Mouse (Mus musculus) megakaryocyte, embryonic 14.5 days (primary cell): ENCODE data around the gene Clec4a3.

Source experiments
- FLI1 ChIP-seq: IDR thresholded peaks from 2 replicates; pipeline ENCODE4 v1.6.1; 2012; ENCODE audit warnings: low read length, inconsistent platforms, mixed read lengths
- GATA1 ChIP-seq: IDR thresholded peaks from 3 replicates; pipeline ENCODE4 v1.6.1; 2012; ENCODE audit warnings: mixed read lengths, low read length, inconsistent platforms, borderline replicate concordance

GRCm38 (mm10) chr6:122969048-122969447, 16.7 kb downstream of the Clec4a3 start:
- TF ChIP-seq GATA1 (no peak), FLI1 (no peak)
